21 mouse cellular contexts compared by ENCODE assay signal in the genomic region with DNA sequence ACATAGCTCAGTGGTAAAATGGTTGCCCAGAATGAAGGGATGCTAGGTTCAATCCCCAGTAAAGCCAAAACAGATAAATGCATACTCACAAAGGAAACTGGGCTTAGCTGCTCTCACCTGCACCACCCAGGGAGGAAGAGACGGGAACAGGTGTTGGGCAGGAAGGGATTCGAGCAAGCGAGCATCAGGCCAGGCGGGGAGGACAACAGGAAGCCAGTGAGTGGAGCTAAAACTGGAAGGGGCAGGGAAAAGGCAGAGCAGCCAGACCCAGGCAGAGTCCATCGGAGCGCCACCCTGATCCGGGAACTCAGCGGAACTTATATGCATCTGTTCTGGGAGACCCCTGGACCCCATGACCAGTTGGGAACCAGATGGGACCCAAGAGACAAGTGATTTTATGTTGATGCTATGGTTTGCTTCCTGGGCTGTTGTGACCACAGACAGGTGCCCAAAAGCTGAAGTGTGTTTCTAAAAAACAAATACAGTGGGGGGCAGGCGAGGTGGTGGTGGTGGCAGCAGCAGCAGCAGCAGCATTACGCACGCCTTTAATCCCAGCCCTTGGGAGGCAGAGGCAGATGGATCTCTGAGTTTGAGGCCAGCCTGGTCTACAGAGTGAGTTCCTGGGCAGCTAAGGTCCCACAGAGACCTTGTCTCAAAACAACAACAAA. TPM values are rescaled to one million over a fixed set of nuclear protein-coding genes. Genes with fewer than 3 reads are reported as not detected.
DNase-seq lines count a peak whose midpoint lies in the region; ATAC-seq and TF ChIP-seq lines count a peak whose summit lies in the region.
"Had no signal": no experiment of that assay in that cellular context is flagged by ENCODE, and none has a peak within 500 bp of the region (broad histone marks: within the 10 kb centered on the region; RNA-seq: fewer than 3 reads in every experiment).

No protein-coding gene starts in this region.

- no peak for ATAC-seq in midbrain, embryonic 16.5 days
- ATAC-seq: forebrain, embryonic 16.5 days; intestine, embryonic 15.5 days had no signal

- peak overlapping the region; percentile 43 for H3K27ac ChIP-seq in midbrain, embryonic 10.5 days (replicated peaks)
- no peak overlapping the region for H3K27ac ChIP-seq in midbrain, embryonic 16.5 days (ENCODE audit: low read length)
- H3K27ac ChIP-seq in heart, adult 2 months = no peak overlapping the region
- H3K27ac ChIP-seq: embryonic facial prominence, embryonic 12.5 days; forebrain, embryonic 12.5 days; heart, embryonic 13.5 days; hindbrain, embryonic 12.5 days; intestine, embryonic 15.5 days had no signal

- H3K4me2 ChIP-seq in midbrain, embryonic 16.5 days (ENCODE audit: low read length) = no peak overlapping the region
- H3K4me2 ChIP-seq: embryonic facial prominence, embryonic 12.5 days; forebrain, embryonic 12.5 days; heart, embryonic 13.5 days; hindbrain, embryonic 12.5 days; intestine, embryonic 15.5 days had no signal

- 68% methylated on average over 11 of the region's 11 CpGs for WGBS in midbrain, embryonic 10.5 days
- 72% methylated on average over 11 of the region's 11 CpGs for WGBS in midbrain, embryonic 16.5 days
- 56% methylated on average over 11 of the region's 11 CpGs for WGBS in heart, adult 2 months

- TF ChIP-seq CTCF in heart, adult 2 months (IDR thresholded peaks at IDR 0.05) = no peak

- intact Hi-C loops in heart, adult 2 months (cut with DNase I) = no loop called here

- peaks cover 33% of the 10 kb centered on the region for H3K4me1 ChIP-seq in midbrain, embryonic 10.5 days
- no peaks in the 10 kb centered on the region for H3K4me1 ChIP-seq in midbrain, embryonic 16.5 days (ENCODE audit: control insufficient read depth, insufficient read depth, low read length)
- no peaks in the 10 kb centered on the region for H3K4me1 ChIP-seq in heart, adult 2 months (ENCODE audit: control insufficient read depth, insufficient read depth, low read length)
- H3K4me1 ChIP-seq: embryonic facial prominence, embryonic 12.5 days; intestine, embryonic 15.5 days had no signal

- DNase-seq in midbrain, embryonic 10.5 days (ENCODE audit: low spot score) = no peak
- DNase-seq in thymus, adult 18-20 months = peak; percentile 33 to 57
- DNase-seq in thymus, postnatal 14 days = peak; percentile 65
- no peak for DNase-seq in Muller cell, postnatal 12 days (ENCODE audit: inconsistent ontology term)
- no peak for DNase-seq in heart, adult 2 months
- DNase-seq in cerebellum, adult 9-11 months = no peak
- DNase-seq: adrenal gland, postnatal 10 days; cerebellum, adult 11 months; cerebellum, adult 8-10 months; cerebellum, postnatal 25 days; gastrocnemius, postnatal 14 days; heart, adult 11 months; heart, postnatal 36 days had no signal

- TF ChIP-seq POLR2A in heart, adult 2 months (IDR thresholded peaks at IDR 0.05; ENCODE audit: insufficient read depth, low read depth, low read length) = no peak

- H3K9me3 ChIP-seq in midbrain, embryonic 10.5 days (replicated peaks) = no peaks in the 10 kb centered on the region
- H3K9me3 ChIP-seq in midbrain, embryonic 16.5 days (replicated peaks; ENCODE audit: control insufficient read depth, low read length, poor library complexity, severe bottlenecking) = no peaks in the 10 kb centered on the region
- H3K9me3 ChIP-seq: forebrain, embryonic 12.5 days; G1E; hindbrain, embryonic 12.5 days; intestine, embryonic 15.5 days had no signal

- no peaks in the 10 kb centered on the region for H3K36me3 ChIP-seq in midbrain, embryonic 10.5 days
- H3K36me3 ChIP-seq in midbrain, embryonic 16.5 days (ENCODE audit: control insufficient read depth, insufficient read depth, low read length) = no peaks in the 10 kb centered on the region
- no peaks in the 10 kb centered on the region for H3K36me3 ChIP-seq in heart, adult 2 months (ENCODE audit: control insufficient read depth, insufficient read depth, low read length)
- H3K36me3 ChIP-seq: embryonic facial prominence, embryonic 12.5 days; forebrain, embryonic 12.5 days; G1E; heart, embryonic 13.5 days; hindbrain, embryonic 12.5 days; intestine, embryonic 15.5 days had no signal

- no peak overlapping the region for H3K4me3 ChIP-seq in midbrain, embryonic 10.5 days
- no peak overlapping the region for H3K4me3 ChIP-seq in midbrain, embryonic 16.5 days (ENCODE audit: low read depth, low read length)
- no peak overlapping the region for H3K4me3 ChIP-seq in heart, adult 2 months
- H3K4me3 ChIP-seq: embryonic facial prominence, embryonic 12.5 days; forebrain, embryonic 12.5 days; heart, embryonic 13.5 days; hindbrain, embryonic 12.5 days; intestine, embryonic 15.5 days had no signal

- H3K79me2 ChIP-seq in heart, adult 2 months (replicated peaks; ENCODE audit: control insufficient read depth, insufficient read depth, low read length) = no peaks in the 10 kb centered on the region

- no peak for TF ChIP-seq EP300 in heart, adult 2 months (IDR thresholded peaks at IDR 0.05; ENCODE audit: insufficient read depth, low read depth, low read length)

- H3K9ac ChIP-seq in midbrain, embryonic 16.5 days (ENCODE audit: low read depth, low read length) = no peak overlapping the region
- no peak overlapping the region for H3K9ac ChIP-seq in heart, adult 2 months (ENCODE audit: low read depth, low read length)
- H3K9ac ChIP-seq: embryonic facial prominence, embryonic 12.5 days; forebrain, embryonic 12.5 days; heart, embryonic 13.5 days; hindbrain, embryonic 12.5 days; intestine, embryonic 15.5 days had no signal

- peaks cover 7% of the 10 kb centered on the region; the same call in 1 of the 2 replicates for H3K27me3 ChIP-seq in midbrain, embryonic 10.5 days (ENCODE audit: low read depth, poor library complexity, severe bottlenecking)
- H3K27me3 ChIP-seq in midbrain, embryonic 16.5 days (ENCODE audit: control insufficient read depth, insufficient read depth, low read depth, low read length) = no peaks in the 10 kb centered on the region
- H3K27me3 ChIP-seq in heart, adult 2 months (ENCODE audit: control insufficient read depth, insufficient read depth, low read length) = no peaks in the 10 kb centered on the region
- H3K27me3 ChIP-seq: embryonic facial prominence, embryonic 12.5 days; forebrain, embryonic 12.5 days; intestine, embryonic 15.5 days had no signal

RNA-seq across cellular contexts. Expression of a gene that starts 43.4 kb away (rescaled TPM):
- 407 and 486 TPM in 2 replicates for polyA plus RNA-seq in midbrain, embryonic 10.5 days (2016; fragmentation: Nextera tagmentation; extraction: Ambion mirVana)
- 245 and 251 TPM in 2 replicates for polyA plus RNA-seq in midbrain, embryonic 16.5 days (2015; fragmentation: Nextera tagmentation; extraction: Ambion mirVana)
- total RNA-seq in heart, adult 2 months (2021) = 100 to 1,000 TPM; 259 to 288 TPM
- 132 and 186 TPM in 2 replicates for polyA plus RNA-seq in heart, adult 2 months (2012; rRNA removed)

RNA-seq across cellular contexts. Expression of a gene that starts 46.7 kb away (rescaled TPM):
- 619 and 802 TPM in 2 replicates for polyA plus RNA-seq in midbrain, embryonic 10.5 days (2016; fragmentation: Nextera tagmentation; extraction: Ambion mirVana)
- polyA plus RNA-seq in midbrain, embryonic 16.5 days (2015; fragmentation: Nextera tagmentation; extraction: Ambion mirVana) = 110 and 114 TPM in 2 replicates
- total RNA-seq in heart, adult 2 months (2021) = 10 to 100 TPM; 56.8 to 58.8 TPM
- 92.1 and 120 TPM in 2 replicates for polyA plus RNA-seq in heart, adult 2 months (2012; rRNA removed)
- polyA plus RNA-seq: G1E had no signal

Comparison
In these comparisons a context has a peak if more than half of its experiments do, and no peak if none do; other contexts are left out.
1. DNase-seq: peak in thymus, adult 18-20 months (2 of 2) and thymus, postnatal 14 days (single experiment); none in midbrain, embryonic 10.5 days (single experiment), Muller cell, postnatal 12 days (single experiment), heart, adult 2 months (0 of 2) and cerebellum, adult 9-11 months (single experiment).